Mouse (Mus musculus) forebrain, embryonic 10.5 days (tissue): ENCODE results near the gene Urah. TPM values are rescaled to one million over a fixed set of nuclear protein-coding genes. Genes with fewer than 3 reads are reported as not detected.

Experiments
- DNase-seq: peaks from one replicate; pipeline ENCODE4 v3.0.0-alpha.2; 2017; ENCODE audit warnings: low spot score; ENCODE audit errors: extremely low spot score
- H3K27ac ChIP-seq: fragments of 300-500 bp; sonication (generic); 2 replicates; pipeline ENCODE4 v1.5.1; 2016; ENCODE audit warnings: mild to moderate bottlenecking
- H3K27me3 ChIP-seq: fragments of 300-500 bp; sonication (generic); 2 replicates; pipeline ENCODE4 v1.6.1; 2016; ENCODE audit warnings: mild to moderate bottlenecking; ENCODE audit not compliant: poor library complexity, severe bottlenecking
- H3K36me3 ChIP-seq: fragments of 300-500 bp; sonication (generic); replicated peaks from 2 replicates; pipeline ENCODE4 v1.6.1; 2016; ENCODE audit warnings: mild to moderate bottlenecking, moderate library complexity
- H3K4me1 ChIP-seq: fragments of 300-500 bp; sonication (generic); 2 replicates; pipeline ENCODE4 v1.6.1; 2016
- H3K4me3 ChIP-seq: fragments of 300-500 bp; sonication (generic); 2 replicates; pipeline ENCODE4 v1.5.1; 2016; ENCODE audit warnings: mild to moderate bottlenecking, moderate library complexity
- H3K9me3 ChIP-seq: fragments of 300-500 bp; sonication (generic); 2 replicates; pipeline ENCODE4 v1.6.1; 2016; ENCODE audit warnings: mild to moderate bottlenecking, moderate library complexity
- WGBS: fragments of 180-500 bp; shearing (Covaris S2); methylation state at CpG from one replicate; pipeline ENCODE4 v1.1.7; 2016; 5-methylcytosine and 5-hydroxymethylcytosine counted together
- polyA plus RNA-seq: library from polyadenylated mRNA; unstranded; fragments of >200 nt; fragmentation: Nextera tagmentation; extraction: Ambion mirVana; gene quantifications from 2 replicates; pipeline ENCODE4 v1.2.1, GENCODE M21; 2016

Urah gene
- polyA plus RNA-seq, 1 experiment from 2014 or later, result 0.41 TPM

DNA sequence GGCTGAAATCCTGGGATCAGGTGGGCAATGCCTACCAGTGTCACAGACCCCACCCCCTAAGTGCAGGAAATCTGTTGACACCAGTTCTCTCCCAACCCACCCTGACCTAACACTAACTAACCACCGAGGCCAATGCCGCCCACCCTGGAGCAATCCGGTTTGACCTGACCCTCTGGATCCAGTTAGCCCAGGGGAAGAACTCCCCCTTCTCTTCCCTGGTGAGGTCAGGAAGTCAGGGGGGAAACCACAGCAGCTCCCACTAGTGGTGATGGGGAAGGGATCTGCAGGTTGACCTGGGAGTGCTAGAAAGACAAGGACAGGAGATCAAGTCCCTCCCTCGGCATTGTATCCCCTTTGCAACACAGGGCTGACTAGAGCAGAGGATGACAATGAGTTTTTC lies 10.9 kb downstream of the Urah start:
- Histone ChIP-seq H3K4me3 (no peak overlapping the region), H3K9me3 (no peaks in the 10 kb centered on the region), H3K4me1 (peaks cover 6% of the 10 kb centered on the region), H3K27ac (no peak overlapping the region), H3K36me3 (no peaks in the 10 kb centered on the region), H3K27me3 (peaks cover 35% of the 10 kb centered on the region)
- WGBS, result 53% methylated on average over 4 of the region's 4 CpGs
- no peak for DNase-seq

DNA sequence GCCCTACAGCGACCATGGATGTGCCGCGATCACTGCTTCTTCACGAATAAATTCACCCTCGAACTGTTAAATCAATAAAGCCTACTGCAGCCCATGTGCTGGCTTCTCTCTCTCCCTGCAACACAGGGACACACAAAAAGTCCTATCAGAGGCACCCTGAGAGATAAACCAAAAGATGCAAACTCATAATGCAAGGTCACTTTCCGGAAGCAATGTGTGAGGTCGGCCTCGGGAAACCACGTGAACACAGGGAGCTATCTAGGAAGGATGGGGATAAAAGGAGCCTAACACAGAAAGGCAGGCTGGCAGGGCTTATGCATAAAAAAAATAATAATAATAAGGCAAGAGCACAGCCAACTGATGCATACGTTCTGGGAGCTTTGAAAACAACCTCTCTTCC lies 11.9 kb downstream of the Urah start:
- no peaks in the 10 kb centered on the region for H3K9me3 ChIP-seq
- DNase-seq, result no peak
- peaks cover 6% of the 10 kb centered on the region for H3K4me1 ChIP-seq
- no peak overlapping the region for H3K4me3 ChIP-seq
- no peak overlapping the region for H3K27ac ChIP-seq
- WGBS, result 88% methylated on average over 10 of the region's 10 CpGs
- H3K36me3 ChIP-seq, result peaks cover 5% of the 10 kb centered on the region
- peaks cover 25% of the 10 kb centered on the region for H3K27me3 ChIP-seq

DNA sequence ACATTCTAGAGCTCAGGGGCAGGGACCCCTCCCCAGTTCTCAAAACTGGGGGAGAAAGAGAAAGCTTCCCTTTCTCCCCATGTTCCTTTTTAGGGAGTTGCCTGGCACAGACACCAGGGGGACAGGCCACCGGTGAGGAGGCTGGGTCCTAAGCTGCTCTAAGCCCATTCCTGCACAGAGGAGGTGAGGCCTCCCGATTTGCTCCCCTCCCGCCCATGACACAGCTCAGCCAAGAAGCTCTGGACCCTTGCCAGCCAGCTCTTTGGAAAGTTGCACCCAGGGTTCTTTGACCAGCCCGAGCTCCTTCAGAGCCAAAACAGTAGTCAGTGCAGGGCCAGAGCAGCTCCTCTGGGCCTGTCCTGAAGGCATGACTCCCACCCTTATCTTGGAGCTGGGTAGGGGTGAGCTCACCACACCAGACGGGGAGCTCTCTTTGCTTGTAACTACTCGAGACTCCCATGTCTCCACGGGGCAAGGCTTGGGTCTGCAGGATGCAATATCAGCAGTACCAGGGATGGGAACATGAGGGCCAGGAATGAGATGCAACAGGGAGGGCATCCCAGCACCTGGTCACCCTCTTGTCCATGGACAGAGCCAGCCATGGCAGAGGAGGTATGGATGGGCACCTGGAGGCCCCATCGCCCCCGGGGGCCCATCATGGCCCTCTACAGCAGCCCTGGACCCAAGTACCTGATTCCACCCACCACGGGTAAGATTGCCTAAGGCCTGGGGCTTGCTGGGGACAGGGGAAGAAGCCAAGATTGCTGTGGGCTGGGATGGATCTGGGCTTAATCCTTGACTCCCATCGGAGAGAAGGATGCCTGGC lies 13.2 kb downstream of the Urah start, which contains the start of gene Odf3:
Odf3 (plus strand) TSS at position 51 of the 826 bp plus-strand sequence.
- Histone ChIP-seq H3K27ac (no peak within 1 kb of the TSS), H3K36me3 (peaks cover 18% of the 10 kb centered on the region), H3K4me3 (no peak within 1 kb of the TSS), H3K4me1 (peaks cover 6% of the 10 kb centered on the region), H3K27me3 (peaks cover 12% of the 10 kb centered on the region), H3K9me3 (no peaks in the 10 kb centered on the region)
- DNase-seq, result no peak
- WGBS, result 79% methylated on average over 11 of the region's 11 CpGs

DNA sequence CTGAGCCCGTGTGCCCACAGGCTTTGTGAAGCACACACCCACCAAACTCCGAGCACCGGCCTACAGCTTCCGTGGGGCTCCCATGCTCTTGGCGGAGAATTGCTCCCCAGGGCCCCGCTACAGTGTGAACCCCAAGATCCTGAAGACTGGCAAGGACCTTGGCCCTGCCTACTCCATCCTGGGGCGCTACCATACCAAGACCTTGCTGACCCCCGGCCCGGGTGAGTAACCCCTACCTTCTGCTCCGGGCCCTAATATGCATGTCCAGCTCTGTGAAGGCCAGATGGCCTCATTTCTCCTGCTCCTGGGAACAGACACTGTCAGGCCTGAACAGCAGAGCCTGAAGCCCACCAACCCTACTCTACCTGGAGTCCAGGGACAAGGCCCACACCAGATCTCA lies 13.8 kb downstream of the Urah start:
- peaks cover 6% of the 10 kb centered on the region for H3K4me1 ChIP-seq
- no peaks in the 10 kb centered on the region for H3K9me3 ChIP-seq
- H3K36me3 ChIP-seq, result peaks cover 24% of the 10 kb centered on the region
- H3K4me3 ChIP-seq, result no peak overlapping the region
- H3K27ac ChIP-seq, result no peak overlapping the region
- no peak for DNase-seq
- H3K27me3 ChIP-seq, result peaks cover 6% of the 10 kb centered on the region; the same call in 1 of the 2 replicates
- WGBS, result 92% methylated on average over 10 of the region's 10 CpGs

DNA sequence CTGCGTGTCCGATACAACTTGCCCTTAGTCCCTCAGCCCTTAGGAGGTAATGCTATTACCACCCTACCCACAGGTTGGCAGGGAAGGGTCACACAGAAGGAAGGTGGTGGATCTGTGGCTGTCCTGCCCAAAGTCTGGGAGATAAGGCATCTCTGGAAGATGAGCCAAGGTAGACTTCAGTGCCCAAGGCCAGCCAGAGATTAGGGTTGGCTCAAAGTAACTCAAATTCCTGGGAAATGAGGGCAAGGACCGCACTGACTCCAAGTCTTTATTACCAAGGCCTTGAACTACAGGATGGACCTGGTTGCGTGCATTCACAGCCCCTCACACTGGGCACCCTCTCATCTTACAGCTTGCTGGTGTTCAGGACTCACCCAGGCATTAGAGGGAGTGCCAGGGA lies 17.1 kb downstream of the Urah start:
- no peak overlapping the region for H3K4me3 ChIP-seq
- DNase-seq, result no peak
- no peak overlapping the region for H3K27ac ChIP-seq
- peaks cover 12% of the 10 kb centered on the region for H3K4me1 ChIP-seq
- H3K27me3 ChIP-seq, result no peaks in the 10 kb centered on the region
- H3K9me3 ChIP-seq, result no peaks in the 10 kb centered on the region
- peaks cover 35% of the 10 kb centered on the region for H3K36me3 ChIP-seq
- WGBS, result 89% methylated on average over 4 of the region's 4 CpGs

DNA sequence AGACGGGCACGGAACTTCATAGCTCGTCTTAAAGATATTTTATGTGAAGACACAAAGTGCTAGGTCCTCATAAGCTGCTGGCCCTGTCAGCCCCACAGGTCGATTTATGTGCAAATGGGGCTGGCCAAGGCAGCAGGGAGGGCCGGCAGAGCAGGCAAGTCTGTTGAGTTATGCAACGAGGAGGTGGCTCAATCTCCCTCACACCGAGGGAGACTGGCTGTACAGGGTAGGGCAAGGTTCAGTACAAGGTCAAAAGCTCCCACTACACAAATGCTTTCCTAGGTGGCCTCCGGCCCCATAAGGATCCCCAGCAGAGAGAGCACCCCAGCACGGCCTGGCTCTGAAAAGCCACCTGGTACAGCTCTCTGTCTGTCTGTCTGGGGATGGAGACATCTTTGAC lies 18.6 kb downstream of the Urah start:
- Histone ChIP-seq H3K4me1 (peaks cover 23% of the 10 kb centered on the region), H3K4me3 (no peak overlapping the region), H3K9me3 (no peaks in the 10 kb centered on the region), H3K27me3 (no peaks in the 10 kb centered on the region), H3K27ac (no peak overlapping the region), H3K36me3 (peaks cover 37% of the 10 kb centered on the region)
- DNase-seq, result no peak
- WGBS, result 93% methylated on average over 9 of the region's 9 CpGs

DNA sequence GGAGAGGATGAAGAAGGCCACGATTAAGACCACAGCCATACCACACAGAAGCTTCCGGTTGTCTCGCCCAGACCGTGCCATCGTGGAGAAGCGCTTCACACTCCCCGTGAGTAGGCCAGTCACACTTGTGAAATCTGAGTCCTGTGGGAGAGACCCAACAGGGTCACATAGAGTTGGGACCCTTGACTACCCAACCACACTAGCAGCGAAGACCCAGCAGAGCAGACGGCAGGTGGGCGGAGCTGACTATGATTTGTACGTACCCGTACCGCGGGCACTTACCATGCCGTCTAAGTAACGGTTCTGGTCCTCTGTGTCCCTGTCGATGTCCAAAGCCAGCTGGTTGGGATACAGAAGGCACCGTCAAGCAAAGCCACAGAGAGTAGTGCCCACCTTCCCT lies 19.7 kb downstream of the Urah start:
- Histone ChIP-seq H3K4me3 (no peak overlapping the region; the same call in 1 of the 2 replicates), H3K36me3 (peaks cover 48% of the 10 kb centered on the region), H3K9me3 (no peaks in the 10 kb centered on the region), H3K27me3 (no peaks in the 10 kb centered on the region), H3K27ac (no peak overlapping the region), H3K4me1 (peaks cover 32% of the 10 kb centered on the region)
- DNase-seq, result no peak
- WGBS, result 96% methylated on average over 18 of the region's 18 CpGs

DNA sequence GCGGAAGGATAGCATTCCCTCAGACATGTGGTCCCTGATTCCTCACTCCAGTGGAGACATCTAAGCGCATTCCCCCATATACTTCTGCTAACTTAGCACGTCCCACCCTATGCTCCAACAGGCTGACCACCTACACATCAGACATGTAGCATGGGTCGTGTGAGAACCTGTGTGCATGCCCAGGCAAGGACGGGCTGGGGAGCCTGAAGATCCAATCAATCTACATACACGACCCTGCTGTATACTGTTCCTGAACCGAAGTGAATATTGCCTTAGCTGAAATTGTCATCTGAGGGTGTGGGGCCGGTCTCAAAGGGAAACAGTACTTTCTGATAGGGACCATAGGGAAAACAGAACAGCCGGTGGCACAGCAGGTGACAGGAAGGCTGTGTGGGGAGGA lies 20.4 kb downstream of the Urah start:
- Histone ChIP-seq H3K36me3 (peaks cover 55% of the 10 kb centered on the region), H3K4me1 (peaks cover 32% of the 10 kb centered on the region), H3K27me3 (no peaks in the 10 kb centered on the region), H3K9me3 (no peaks in the 10 kb centered on the region), H3K27ac (peak overlapping the region; percentile 89), H3K4me3 (peak overlapping the region; percentile 87)
- WGBS, result 79% methylated on average over 9 of the region's 9 CpGs
- DNase-seq, result no peak

DNA sequence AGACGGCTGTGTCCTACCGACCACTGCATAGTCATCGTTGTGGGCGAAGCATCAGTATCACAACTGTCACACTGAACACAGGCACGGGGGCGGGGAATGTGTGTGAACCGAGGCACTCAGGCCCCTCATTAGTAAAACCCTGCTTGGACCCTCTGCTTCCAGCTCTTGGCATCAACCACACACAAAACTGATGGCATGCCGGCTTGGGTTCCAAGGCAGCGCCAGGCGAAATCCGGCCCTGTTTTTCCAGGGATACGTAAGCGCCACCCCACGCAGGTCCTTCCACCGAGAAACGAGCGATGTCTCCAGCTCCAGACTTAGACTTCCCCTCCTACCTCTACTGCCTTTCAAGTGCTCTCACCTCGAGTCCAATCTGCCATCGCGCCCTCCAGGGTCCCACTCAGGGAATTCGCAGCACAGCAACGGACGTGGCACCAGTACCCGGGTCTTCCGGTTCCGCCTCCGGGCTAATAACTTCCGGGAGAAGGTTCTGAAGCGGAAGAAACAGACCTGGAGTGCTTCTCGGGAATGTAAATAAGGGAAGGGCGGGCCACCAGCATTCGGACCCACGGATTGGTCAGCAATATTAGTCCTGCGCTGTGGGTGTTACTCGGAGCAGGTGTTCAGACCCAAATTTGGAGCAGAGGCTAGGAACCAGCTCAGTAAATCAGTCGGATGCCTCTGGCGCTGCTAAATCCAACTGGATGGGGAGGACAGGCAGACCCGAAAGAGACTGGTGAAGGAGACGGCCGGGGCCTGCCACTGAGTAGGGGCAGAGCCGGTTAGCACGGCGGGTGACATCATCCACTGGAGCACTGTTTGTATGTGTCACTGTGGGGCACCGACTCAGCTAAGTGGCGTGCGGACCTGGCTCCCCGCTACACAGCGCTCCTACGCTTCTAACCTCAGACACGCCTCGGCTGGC lies 21.3 kb downstream of the Urah start, which contains the start of gene Gm45785:
Gm45785 (minus strand) TSS at position 472 of the 925 bp plus-strand sequence.
- WGBS, result 2% methylated on average over 51 of the region's 51 CpGs
- Histone ChIP-seq H3K4me1 (peaks cover 32% of the 10 kb centered on the region), H3K27ac (peak within 1 kb of the TSS; percentile 89), H3K36me3 (peaks cover 64% of the 10 kb centered on the region), H3K9me3 (no peaks in the 10 kb centered on the region), H3K27me3 (no peaks in the 10 kb centered on the region), H3K4me3 (peak within 1 kb of the TSS; percentile 87)
- DNase-seq, result peak; percentile 92

DNA sequence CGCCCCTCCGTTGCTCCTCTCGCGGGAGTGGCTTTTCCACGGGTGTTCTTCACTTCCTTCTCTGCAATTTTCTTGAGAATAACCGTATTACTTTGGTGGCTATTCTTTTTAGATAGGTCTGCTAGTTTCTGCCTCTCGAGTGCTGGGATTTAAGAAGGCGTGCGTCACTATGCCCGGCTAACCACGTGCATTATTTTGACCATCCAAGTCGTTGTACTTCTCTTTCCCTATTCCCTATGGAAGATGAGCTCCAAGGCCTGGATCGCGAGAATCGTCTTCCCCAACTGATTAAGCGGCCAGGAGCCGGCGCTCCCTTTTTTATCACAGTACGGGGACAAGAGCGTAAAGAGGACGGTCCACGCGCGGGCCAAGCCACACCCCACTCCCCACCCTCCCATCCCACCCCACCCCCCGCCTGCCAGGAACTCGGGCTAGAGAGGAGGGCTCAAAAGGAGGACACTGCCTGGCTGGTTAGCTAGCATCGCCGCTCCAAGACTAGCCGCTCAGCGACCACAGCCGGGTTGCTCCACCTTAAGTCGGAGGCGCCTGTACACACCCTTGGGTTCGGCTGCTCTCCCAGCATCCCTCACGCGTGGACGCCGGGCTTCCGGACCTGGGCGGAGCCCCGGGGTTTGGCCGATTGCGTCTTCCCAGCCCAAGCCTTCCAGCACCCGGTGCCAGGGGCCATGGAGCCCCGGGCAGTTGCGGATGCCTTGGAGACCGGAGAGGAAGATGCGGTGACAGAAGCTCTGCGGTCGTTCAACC lies 22.1 kb downstream of the Urah start, which contains the start of gene Ric8a:
Ric8a (plus strand) TSS at position 173 of the 765 bp plus-strand sequence.
- Histone ChIP-seq H3K4me1 (peaks cover 32% of the 10 kb centered on the region), H3K4me3 (peak within 1 kb of the TSS; percentile 87)
- under 1% methylated on average over 50 of the region's 50 CpGs for WGBS

DNA sequence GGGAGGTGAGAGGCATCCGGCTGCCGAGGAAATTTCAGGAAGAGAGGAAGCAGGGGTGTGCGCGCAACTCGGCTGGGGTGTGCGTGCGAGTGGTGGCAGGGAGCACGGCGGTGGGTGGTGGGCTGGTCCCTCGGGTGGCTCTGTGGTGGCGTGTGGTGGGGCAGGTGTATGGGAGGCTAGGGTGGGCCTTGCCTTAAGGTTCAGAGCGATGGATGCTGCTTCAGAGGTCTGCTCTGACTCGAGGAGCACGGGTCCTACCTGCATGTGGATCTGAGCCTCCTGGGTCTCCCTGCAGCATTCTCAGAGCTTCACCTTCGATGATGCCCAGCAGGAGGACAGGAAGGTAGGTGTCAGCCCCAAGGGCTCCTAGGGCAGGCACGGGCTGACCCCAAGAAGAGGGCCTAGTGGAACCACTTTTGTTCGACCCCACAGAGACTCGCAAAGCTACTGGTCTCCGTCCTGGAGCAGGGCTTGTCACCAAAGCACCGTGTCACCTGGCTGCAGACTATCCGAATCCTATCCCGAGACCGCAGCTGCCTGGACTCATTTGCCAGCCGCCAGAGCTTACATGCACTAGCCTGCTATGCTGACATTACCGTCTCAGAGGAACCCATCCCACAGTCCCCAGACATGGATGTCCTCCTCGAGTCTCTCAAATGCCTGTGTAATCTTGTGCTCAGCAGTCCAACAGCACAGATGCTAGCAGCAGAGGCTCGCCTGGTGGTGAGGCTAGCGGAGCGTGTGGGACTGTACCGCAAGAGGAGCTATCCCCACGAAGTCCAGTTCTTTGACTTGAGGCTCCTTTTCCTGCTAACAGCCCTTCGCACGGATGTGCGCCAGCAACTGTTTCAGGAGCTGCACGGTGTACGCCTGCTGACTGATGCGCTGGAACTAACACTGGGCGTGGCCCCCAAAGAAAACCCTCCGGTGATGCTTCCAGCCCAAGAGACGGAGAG lies 23.0 kb downstream of the Urah start, which contains the start of gene Bet1l:
Bet1l (minus strand) TSS at position 28 of the 956 bp plus-strand sequence.
- Histone ChIP-seq H3K4me3 (peak within 1 kb of the TSS; percentile 87), H3K4me1 (peaks cover 32% of the 10 kb centered on the region), H3K27me3 (no peaks in the 10 kb centered on the region), H3K9me3 (no peaks in the 10 kb centered on the region), H3K27ac (peak within 1 kb of the TSS; percentile 89), H3K36me3 (peaks cover 65% of the 10 kb centered on the region)
- DNase-seq, result no peak
- 44% methylated on average over 40 of the region's 40 CpGs for WGBS

More for the DNA sequence above, 22.1 kb downstream of the Urah start, which contains the start of gene Ric8a:
- Histone ChIP-seq H3K27ac (peak within 1 kb of the TSS; percentile 89), H3K9me3 (no peaks in the 10 kb centered on the region), H3K36me3 (peaks cover 65% of the 10 kb centered on the region), H3K27me3 (no peaks in the 10 kb centered on the region)
- peak; percentile 77 for DNase-seq
